Mouse (Mus musculus) kidney, postnatal 14 days (tissue): ENCODE data around the gene Pip5k1a.
"Not testable (repeated sequence)": the region's sequence is repeated elsewhere in the genome, so short reads cannot be mapped to it uniquely, and the experiment has no call there.

Source experiments
- DNase-seq: peaks from one replicate; pipeline ENCODE4 v3.0.0; 2022; ENCODE audit warnings: mixed read lengths

Gene Pip5k1a

DNA sequence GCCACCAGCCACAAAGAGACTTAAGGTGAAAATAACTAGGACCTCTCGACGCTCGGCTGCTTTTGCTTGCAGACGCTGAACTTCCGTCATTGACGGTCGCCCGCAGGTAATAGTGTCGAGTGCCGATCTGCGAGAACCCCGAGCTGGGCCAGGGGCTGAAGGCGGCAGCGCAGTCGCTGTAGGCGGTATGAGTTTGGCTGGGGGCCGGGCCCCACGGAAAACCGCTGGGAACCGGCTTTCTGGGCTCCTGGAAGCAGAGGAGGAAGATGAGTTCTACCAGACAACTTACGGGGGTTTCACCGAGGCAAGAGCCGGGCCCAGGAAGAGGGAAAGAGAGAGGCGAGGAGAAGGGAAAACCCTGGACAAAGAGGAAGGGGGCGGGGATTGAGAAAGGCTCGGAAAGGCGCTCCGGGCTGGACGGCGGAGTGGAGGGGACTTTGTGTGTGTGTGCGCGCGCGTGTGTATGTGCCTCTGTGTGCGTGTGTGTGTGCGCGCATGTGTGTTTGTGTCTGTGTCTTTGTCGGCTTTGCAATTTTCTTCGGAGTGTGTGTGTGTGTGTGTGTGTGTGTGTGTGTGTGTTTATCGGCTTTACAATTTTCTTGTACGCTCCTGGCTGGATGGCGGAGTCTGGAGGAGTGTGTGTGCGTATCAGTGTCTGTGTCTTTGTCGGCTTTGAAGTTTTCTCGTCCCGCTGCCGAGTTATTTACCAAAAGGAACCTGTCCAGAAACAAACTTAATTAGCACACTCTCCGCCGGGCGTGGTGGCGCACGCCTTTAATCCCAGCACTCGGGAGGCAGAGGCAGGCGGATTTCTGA lies 4.4 kb upstream of the Pip5k1a start, which contains the start of gene Vps72:
Gene Vps72, plus strand, starts transcription at position 112 of the 816 bp plus-strand sequence.
- peak; percentile 94 for DNase-seq

GRCm38 (mm10) chr3:95107898-95108297 lies 1.2 kb upstream of the Pip5k1a start:
- DNase-seq: no peak

DNA sequence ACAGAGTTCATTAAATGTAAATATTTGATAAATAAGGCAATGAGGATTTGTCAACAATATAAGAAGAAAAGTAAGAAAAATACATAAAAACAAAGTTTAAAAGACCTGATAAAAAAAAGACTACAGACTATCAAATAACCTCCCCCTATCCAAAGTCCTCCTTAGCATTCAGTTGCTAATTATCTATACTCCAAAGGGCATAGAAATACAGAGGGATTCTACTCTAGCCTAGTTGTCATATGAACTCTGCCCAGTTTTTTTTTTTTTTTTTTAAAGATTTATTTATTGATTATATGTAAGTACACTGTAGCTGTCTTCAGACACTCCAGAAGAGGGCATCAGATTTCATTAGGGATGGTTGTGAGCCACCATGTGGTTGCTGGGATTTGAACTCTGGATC lies 578 bp upstream of the Pip5k1a start:
- DNase-seq: not testable (repeated sequence)

DNA sequence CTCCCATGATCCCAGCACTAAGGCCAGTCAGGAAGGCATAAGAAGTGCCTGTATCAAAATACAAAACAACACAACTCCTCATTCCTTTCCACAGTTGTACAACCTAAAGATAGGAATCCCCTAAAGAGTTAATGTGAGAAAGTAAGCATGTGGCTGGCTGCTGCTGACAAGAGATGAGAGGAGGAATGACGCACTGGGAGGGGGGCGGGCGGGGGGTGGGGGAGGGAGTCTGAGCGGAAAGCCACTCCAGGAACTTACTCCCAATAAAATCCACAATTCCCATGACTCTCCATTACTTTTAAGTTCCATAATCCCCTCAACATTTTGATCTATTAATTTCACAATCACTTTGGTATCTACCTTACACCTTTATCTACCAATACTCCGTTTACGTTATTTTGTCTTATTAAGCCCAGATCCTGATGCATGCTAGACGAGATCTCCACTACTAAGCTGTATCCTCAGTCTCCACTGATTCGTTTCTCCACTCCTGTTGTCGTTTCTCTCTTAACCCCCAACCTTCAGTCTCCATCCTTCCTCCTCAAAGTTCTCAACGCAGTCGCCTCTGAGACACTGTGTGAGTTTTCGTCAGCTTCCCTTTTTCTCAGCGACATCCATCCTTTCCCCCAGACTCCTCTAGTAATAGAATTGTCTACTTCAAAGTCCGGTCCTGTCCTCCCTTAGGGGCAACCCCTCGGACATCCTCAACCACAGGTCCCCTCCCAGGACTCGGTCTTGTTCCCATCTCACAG lies 968 bp downstream of the Pip5k1a start:
- DNase-seq: no peak

GRCm38 (mm10) chr3:95105121-95105520 lies 1.6 kb downstream of the Pip5k1a start:
- no peak for DNase-seq

GRCm38 (mm10) chr3:95100854-95101253 lies 5.9 kb downstream of the Pip5k1a start:
- no peak for DNase-seq

GRCm38 (mm10) chr3:95088071-95088470 lies 18.7 kb downstream of the Pip5k1a start:
- DNase-seq: no peak

DNA sequence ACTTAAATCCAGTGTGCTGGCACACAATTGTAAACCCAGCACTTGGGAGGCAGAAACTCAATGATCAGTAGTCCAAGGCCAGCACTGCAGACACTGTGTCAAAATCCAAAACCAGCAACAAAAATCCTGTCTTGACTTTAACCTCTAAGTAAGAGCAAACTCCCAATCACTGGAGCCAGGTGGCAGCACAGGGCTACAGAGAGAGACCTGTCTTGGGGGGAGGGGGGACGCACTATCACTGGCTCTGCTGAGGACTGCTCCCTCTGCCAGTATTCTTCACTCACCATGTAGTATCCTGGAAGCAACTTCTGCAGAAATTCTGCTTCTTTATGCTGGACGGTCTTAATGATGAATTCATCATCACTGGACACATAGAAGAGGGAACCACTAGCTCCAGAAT lies 35.1 kb downstream of the Pip5k1a start:
- DNase-seq: no peak

DNA sequence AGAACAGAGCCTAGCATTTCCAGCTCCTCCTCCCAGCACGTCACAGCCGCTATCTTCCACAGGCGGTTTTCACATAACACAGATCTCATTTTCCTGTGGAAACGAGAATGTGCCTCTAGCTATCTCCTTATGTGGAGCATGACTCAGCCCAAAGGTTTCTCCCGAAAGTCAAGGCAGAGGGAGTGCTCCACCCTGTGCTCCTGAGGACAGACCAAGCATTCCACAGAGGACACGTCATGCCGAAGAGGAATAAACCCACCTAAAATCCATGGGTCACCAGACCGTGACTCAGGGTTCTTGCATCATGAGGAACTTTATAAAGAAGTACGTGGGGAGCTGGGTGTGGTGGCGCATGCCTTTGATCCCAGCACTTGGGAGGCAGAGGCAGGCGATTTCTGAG lies 40.2 kb downstream of the Pip5k1a start:
- DNase-seq: no peak

DNA sequence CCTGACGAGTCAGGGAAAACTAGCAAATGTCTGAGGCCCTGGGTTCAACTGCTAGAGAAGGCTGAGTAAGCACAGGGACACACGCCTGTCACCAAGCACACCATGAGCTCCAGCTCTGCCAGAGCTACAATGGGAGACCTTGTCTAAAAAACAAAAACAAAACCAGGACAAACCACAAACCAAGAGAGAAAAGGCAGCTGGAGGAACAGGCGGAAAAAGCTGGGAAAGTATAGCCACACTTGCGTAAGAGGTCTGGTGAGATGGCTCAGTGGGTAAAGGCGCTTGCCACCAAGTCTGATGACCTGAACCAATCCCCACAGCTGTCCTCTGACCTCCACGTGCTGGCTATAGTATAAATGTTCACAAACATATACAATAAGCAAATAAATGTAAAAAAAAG lies 40.6 kb downstream of the Pip5k1a start:
- DNase-seq: no peak

GRCm38 (mm10) chr3:95065553-95065952 lies 41.2 kb downstream of the Pip5k1a start:
- DNase-seq: no peak

DNA sequence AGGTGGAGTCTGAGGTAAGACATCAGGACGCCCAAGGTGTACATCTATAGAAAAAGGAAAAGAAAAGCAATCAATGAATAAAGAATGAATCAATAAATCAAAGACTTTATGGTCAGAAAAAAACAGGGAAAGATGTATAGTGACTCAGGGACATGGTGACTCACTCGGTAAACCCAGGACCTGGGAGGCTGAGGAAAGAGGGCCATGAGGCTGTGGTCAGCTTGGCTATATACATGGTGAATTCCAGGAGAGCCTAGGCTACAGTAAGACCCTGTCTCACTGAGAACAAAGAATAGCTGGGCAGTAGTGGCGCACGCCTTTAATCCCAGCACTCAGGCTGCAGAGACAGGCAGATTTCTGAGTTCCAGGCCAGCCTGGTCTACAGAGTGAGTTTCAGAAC lies 43.0 kb downstream of the Pip5k1a start:
- DNase-seq: no peak

DNA sequence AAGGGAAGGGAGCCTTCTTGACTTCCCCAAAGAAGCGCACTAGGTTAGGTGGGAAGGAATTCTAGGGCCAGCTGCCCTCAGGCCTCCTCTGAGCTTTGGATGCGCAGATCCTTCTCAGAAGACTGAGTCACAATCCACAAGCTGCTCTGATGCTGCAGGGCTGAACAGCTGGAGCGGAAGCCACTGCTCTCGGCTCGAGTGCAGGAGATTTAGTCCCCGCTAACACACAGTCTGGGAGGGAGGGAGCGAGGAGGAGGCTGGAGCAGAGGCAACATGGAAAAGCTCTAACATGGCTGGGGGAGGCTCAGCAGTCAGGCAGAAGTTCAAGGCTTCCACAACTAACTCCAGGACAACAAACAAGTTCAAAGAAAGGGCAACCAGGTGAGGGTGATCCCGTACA lies 48.7 kb downstream of the Pip5k1a start:
- no peak for DNase-seq

GRCm38 (mm10) chr3:95056275-95056674 lies 50.5 kb downstream of the Pip5k1a start:
- no peak for DNase-seq

GRCm38 (mm10) chr3:95054481-95055260 lies 52.1 kb downstream of the Pip5k1a start:
- peak; percentile 44 for DNase-seq

GRCm38 (mm10) chr3:95053701-95054100 lies 53.0 kb downstream of the Pip5k1a start:
- peak; percentile 52 for DNase-seq

GRCm38 (mm10) chr3:95052959-95053358 lies 53.8 kb downstream of the Pip5k1a start:
- peak; percentile 62 for DNase-seq

DNA sequence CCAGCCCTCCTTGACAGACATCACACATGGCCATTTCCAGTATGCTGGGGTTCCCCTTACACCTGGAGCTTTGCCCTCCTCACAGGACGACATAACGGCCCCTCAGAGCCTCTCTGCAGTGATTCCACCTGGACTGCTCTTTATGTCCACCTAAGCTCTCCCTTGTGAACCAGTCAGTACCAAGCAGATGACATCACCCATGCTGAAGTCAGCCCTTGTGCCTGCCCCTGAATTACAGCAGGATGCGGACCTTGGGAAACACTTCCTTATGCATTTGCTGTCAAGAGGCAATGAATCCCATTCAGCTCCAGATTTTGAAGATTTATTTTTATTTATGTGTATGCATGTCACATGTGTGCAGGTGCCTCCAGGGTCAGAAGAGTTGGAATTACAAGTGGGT lies 58.8 kb downstream of the Pip5k1a start:
- DNase-seq: no peak

DNA sequence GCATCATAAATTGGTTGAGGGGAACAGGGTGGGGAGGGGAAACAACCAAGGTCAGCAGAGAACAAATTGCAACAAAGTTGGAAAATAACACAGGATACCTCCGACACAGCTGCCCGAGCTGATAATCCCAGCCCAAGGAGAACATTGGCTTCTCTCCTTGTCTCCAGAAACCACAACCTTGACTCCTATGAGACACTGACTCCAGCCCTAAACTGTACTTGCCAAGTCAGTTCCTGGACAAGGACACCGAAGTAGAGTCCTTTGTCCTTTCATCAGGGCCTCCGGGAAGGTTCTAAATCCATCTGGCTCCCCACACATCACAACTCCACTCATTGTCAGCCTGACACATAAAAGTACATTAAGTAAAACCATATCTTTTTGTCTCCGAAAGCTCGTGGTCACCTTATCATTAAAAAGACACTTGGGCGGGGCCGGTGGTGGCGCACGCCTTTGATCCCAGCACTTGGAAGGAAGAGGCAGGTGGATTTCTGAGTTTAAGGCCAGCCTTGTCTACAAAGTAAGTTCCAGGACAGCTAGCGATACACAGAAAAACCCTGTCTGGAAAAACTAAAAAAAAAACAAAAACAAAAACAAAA lies 60.2 kb downstream of the Pip5k1a start:
- DNase-seq: no peak

DNA sequence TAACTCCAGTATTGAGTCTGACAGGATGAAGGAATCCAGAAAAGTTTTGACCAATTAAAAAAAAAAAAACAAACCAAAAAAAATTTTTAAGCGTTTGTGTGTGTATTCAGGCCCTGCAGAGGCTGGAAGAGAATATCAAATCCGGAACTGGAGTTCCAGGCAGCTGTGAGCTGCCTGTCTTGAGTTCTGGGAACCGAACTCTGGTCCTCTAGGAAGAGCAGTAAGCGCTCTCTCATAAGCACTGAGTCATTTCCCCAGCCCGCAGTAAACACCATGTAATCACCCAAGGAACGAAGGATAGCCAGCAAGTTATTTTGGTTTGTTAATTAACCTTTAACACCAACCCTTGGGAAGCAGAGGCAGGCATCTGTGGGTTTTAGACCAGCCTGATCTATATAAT lies 63.5 kb downstream of the Pip5k1a start:
- DNase-seq: no peak

DNA sequence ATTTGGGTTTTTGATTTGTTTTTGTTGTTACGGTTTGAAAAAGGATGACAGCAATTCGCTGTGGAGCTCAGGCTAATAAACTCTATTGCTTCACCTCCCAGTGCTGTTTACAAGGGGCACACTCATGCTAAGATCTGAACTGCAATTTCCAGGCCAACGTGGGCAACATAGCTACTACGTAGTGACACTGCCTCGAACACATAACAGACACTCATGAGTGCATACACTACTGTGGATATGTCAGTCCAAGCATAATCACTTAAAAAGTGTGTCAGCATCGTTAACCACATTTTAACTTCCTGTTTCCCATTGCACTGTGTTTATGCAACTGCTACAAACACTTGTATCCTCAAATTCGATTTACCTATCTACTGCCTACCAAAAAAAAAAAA lies 63.9 kb downstream of the Pip5k1a start:
- DNase-seq: no peak

- peak; percentile 99 for DNase-seq
Measured at GRCm38 (mm10) chr3:95042166-95042837, 64.4 kb downstream of the Pip5k1a start, which contains the start of gene Psmd4. Gene Psmd4 (minus strand): TSS chr3:95042614.
